Mouse (Mus musculus): ENCODE measurements at regions not wholly inside any gene's neighbourhood (a gene's known extent, or its start where the extent isn't known, plus 50 kb on each side); places are given as distances from the start of the nearest gene placed in this dataset.
"Not testable (repeated sequence)": the region's sequence is repeated elsewhere in the genome, so short reads cannot be mapped to it uniquely, and the experiment has no call there.

GRCm38 (mm10) chr14:86599511-86599910 is 541.5 kb downstream of the Diaph3 start:
- Histone ChIP-seq H3K4me2 (ENCODE audit: low read depth, low read length) (no peak overlapping the region), H3K9ac (ENCODE audit: low read depth, low read length) (no peak overlapping the region), H3K9me3 (ENCODE audit: control insufficient read depth, low read length) (no peaks in the 10 kb centered on the region), H3K4me1 (ENCODE audit: control insufficient read depth, insufficient read depth, low read length) (no peaks in the 10 kb centered on the region), H3K4me3 (ENCODE audit: low read length) (no peak overlapping the region), H3K27me3 (replicated peaks; ENCODE audit: control insufficient read depth, insufficient read depth, low read length) (no peaks in the 10 kb centered on the region), H3K36me3 (ENCODE audit: control insufficient read depth, insufficient read depth, low read length) (no peaks in the 10 kb centered on the region), H3K27ac (ENCODE audit: low read length) (no peak overlapping the region)
- WGBS = 71% methylated on average over 3 of the region's 3 CpGs
- no peak for ATAC-seq

GRCm38 (mm10) chr14:86588525-86588924 is 552.5 kb downstream of the Diaph3 start:
- Histone ChIP-seq H3K36me3 (ENCODE audit: control insufficient read depth, insufficient read depth, low read length) (no peaks in the 10 kb centered on the region), H3K27me3 (replicated peaks; ENCODE audit: control insufficient read depth, insufficient read depth, low read length) (no peaks in the 10 kb centered on the region), H3K4me1 (ENCODE audit: control insufficient read depth, insufficient read depth, low read length) (no peaks in the 10 kb centered on the region), H3K9me3 (ENCODE audit: control insufficient read depth, low read length) (no peaks in the 10 kb centered on the region), H3K4me2 (ENCODE audit: low read depth, low read length) (no peak overlapping the region), H3K9ac (ENCODE audit: low read depth, low read length) (no peak overlapping the region), H3K27ac (ENCODE audit: low read length) (no peak overlapping the region), H3K4me3 (ENCODE audit: low read length) (no peak overlapping the region)
- no peak for ATAC-seq
- 81% methylated on average over 2 of the region's 2 CpGs for WGBS

DNA sequence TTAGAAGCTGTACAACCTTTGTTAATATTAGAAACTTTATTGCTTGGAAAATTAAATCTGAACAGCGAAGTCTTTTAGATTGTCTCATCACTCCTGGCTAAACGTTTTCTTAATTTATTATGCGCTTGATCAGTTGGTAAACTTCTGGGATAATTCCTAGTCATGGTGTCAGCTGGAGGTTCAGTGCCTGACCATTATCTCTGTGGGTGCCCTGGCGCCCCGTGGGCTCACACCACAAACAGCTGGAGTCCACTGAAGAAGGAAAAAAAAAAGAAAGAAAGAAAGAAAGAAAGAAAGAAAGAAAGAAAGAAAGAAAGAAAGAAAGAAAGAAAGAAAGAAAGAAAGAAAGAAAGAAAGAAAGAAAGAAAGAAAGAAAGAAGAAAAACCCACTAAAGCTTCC is 555.1 kb downstream of the Diaph3 start:
- H3K36me3 ChIP-seq (ENCODE audit: control insufficient read depth, insufficient read depth, low read length); H3K9me3 ChIP-seq (ENCODE audit: control insufficient read depth, low read length); H3K27me3 ChIP-seq (replicated peaks; ENCODE audit: control insufficient read depth, insufficient read depth, low read length); ATAC-seq; H3K27ac ChIP-seq (ENCODE audit: low read length); H3K4me3 ChIP-seq (ENCODE audit: low read length); H3K9ac ChIP-seq (ENCODE audit: low read depth, low read length); H3K4me1 ChIP-seq (ENCODE audit: control insufficient read depth, insufficient read depth, low read length); H3K4me2 ChIP-seq (ENCODE audit: low read depth, low read length): not testable (repeated sequence)
- WGBS = 62% methylated on average over 5 of the region's 5 CpGs

DNA sequence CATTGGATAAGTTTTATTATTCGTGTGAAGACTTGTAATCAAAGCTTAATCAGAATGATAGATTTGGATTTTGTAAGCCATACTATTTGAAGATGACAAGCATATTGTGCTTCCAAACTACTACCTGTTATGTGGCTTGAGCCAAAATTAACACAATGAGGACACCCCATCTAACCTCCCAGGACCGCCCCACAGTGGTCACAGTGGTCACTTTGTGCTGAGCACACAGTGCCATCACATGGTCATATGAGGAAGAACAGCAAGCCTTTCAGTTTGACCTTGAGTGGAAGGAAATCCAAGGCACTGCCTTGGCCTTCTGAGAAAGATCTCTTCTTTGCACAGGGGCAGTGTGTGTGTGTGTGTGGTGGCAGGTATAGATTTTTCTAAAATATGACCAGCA is 578.3 kb downstream of the Diaph3 start:
- H3K9me3 ChIP-seq (ENCODE audit: control insufficient read depth, low read length) = no peaks in the 10 kb centered on the region
- H3K36me3 ChIP-seq (ENCODE audit: control insufficient read depth, insufficient read depth, low read length) = no peaks in the 10 kb centered on the region
- no peaks in the 10 kb centered on the region for H3K4me1 ChIP-seq (ENCODE audit: control insufficient read depth, insufficient read depth, low read length)
- H3K9ac ChIP-seq (ENCODE audit: low read depth, low read length) = no peak overlapping the region
- WGBS = 55% methylated on average over 2 of the region's 2 CpGs
- no peak overlapping the region for H3K27ac ChIP-seq (ENCODE audit: low read length)
- no peak overlapping the region for H3K4me3 ChIP-seq (ENCODE audit: low read length)
- H3K27me3 ChIP-seq (replicated peaks; ENCODE audit: control insufficient read depth, insufficient read depth, low read length) = no peaks in the 10 kb centered on the region
- no peak for ATAC-seq
- no peak overlapping the region for H3K4me2 ChIP-seq (ENCODE audit: low read depth, low read length)

GRCm38 (mm10) chr14:86537992-86538391 is 603.0 kb downstream of the Diaph3 start:
- Histone ChIP-seq H3K36me3 (ENCODE audit: control insufficient read depth, insufficient read depth, low read length) (no peaks in the 10 kb centered on the region), H3K9ac (ENCODE audit: low read depth, low read length) (no peak overlapping the region), H3K27ac (ENCODE audit: low read length) (no peak overlapping the region), H3K9me3 (ENCODE audit: control insufficient read depth, low read length) (no peaks in the 10 kb centered on the region), H3K27me3 (replicated peaks; ENCODE audit: control insufficient read depth, insufficient read depth, low read length) (no peaks in the 10 kb centered on the region), H3K4me2 (ENCODE audit: low read depth, low read length) (no peak overlapping the region), H3K4me3 (ENCODE audit: low read length) (no peak overlapping the region), H3K4me1 (ENCODE audit: control insufficient read depth, insufficient read depth, low read length) (no peaks in the 10 kb centered on the region)
- ATAC-seq = no peak
- WGBS = 72% methylated on average over 5 of the region's 5 CpGs

- Histone ChIP-seq H3K4me1 (ENCODE audit: control insufficient read depth, insufficient read depth, low read length) (no peaks in the 10 kb centered on the region), H3K4me2 (ENCODE audit: low read depth, low read length) (no peak overlapping the region)
- WGBS = 74% methylated on average over 1 of the region's 1 CpGs
Measured at GRCm38 (mm10) chr14:86536341-86537027, 604.6 kb downstream of the Diaph3 start.

GRCm38 (mm10) chr14:86510408-86510807 is 630.6 kb downstream of the Diaph3 start:
- H3K27ac ChIP-seq (ENCODE audit: low read length) = no peak overlapping the region
- H3K4me2 ChIP-seq (ENCODE audit: low read depth, low read length) = no peak overlapping the region
- no peaks in the 10 kb centered on the region for H3K36me3 ChIP-seq (ENCODE audit: control insufficient read depth, insufficient read depth, low read length)
- no peak overlapping the region for H3K4me3 ChIP-seq (ENCODE audit: low read length)
- no peak for ATAC-seq
- no peak overlapping the region for H3K9ac ChIP-seq (ENCODE audit: low read depth, low read length)
- H3K4me1 ChIP-seq (ENCODE audit: control insufficient read depth, insufficient read depth, low read length) = no peaks in the 10 kb centered on the region
- no peaks in the 10 kb centered on the region for H3K9me3 ChIP-seq (ENCODE audit: control insufficient read depth, low read length)
- H3K27me3 ChIP-seq (replicated peaks; ENCODE audit: control insufficient read depth, insufficient read depth, low read length) = no peaks in the 10 kb centered on the region
- 91% methylated on average over 9 of the region's 9 CpGs for WGBS

More at GRCm38 (mm10) chr14:86536341-86537027, 604.6 kb downstream of the Diaph3 start:
- H3K27ac ChIP-seq (ENCODE audit: low read length) = no peak overlapping the region
- H3K27me3 ChIP-seq (replicated peaks; ENCODE audit: control insufficient read depth, insufficient read depth, low read length) = no peaks in the 10 kb centered on the region
- no peak for ATAC-seq
- no peaks in the 10 kb centered on the region for H3K9me3 ChIP-seq (ENCODE audit: control insufficient read depth, low read length)
- H3K4me3 ChIP-seq (ENCODE audit: low read length) = no peak overlapping the region
- H3K36me3 ChIP-seq (ENCODE audit: control insufficient read depth, insufficient read depth, low read length) = no peaks in the 10 kb centered on the region
- no peak overlapping the region for H3K9ac ChIP-seq (ENCODE audit: low read depth, low read length)

DNA sequence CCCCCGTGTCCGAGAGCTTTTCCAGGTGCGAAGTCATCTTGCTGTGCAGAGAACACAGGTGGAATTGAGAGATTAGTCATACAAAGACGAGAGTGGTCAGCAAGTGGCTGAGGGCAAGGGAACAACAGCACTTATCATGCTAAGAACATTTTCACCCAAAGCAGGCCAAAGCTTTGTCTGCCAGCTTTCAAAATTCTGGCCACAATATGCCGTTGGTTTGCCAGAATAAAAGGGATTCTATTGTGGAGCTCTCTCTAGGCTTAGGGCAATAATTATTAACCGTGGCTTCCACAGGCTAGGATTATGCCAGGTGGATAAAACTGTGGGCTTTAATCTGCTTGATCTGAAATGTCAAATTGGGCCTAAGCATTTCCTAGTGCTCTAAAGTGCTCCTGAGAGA is 631.3 kb downstream of the Diaph3 start:
- no peaks in the 10 kb centered on the region for H3K36me3 ChIP-seq (ENCODE audit: control insufficient read depth, insufficient read depth, low read length)
- 89% methylated on average over 6 of the region's 6 CpGs for WGBS
- no peak for ATAC-seq

GRCm38 (mm10) chr14:86506286-86506685 is 634.7 kb downstream of the Diaph3 start:
- 80% methylated on average over 6 of the region's 6 CpGs for WGBS
- Histone ChIP-seq H3K27ac (ENCODE audit: low read length) (no peak overlapping the region), H3K9ac (ENCODE audit: low read depth, low read length) (no peak overlapping the region), H3K4me3 (ENCODE audit: low read length) (no peak overlapping the region), H3K36me3 (ENCODE audit: control insufficient read depth, insufficient read depth, low read length) (no peaks in the 10 kb centered on the region), H3K4me1 (ENCODE audit: control insufficient read depth, insufficient read depth, low read length) (no peaks in the 10 kb centered on the region), H3K27me3 (replicated peaks; ENCODE audit: control insufficient read depth, insufficient read depth, low read length) (no peaks in the 10 kb centered on the region), H3K4me2 (ENCODE audit: low read depth, low read length) (no peak overlapping the region), H3K9me3 (ENCODE audit: control insufficient read depth, low read length) (no peaks in the 10 kb centered on the region)
- no peak for ATAC-seq

More for the DNA sequence above, 631.3 kb downstream of the Diaph3 start:
- H3K9ac ChIP-seq (ENCODE audit: low read depth, low read length) = no peak overlapping the region
- no peak overlapping the region for H3K27ac ChIP-seq (ENCODE audit: low read length)
- no peak overlapping the region for H3K4me2 ChIP-seq (ENCODE audit: low read depth, low read length)
- H3K4me1 ChIP-seq (ENCODE audit: control insufficient read depth, insufficient read depth, low read length) = no peaks in the 10 kb centered on the region
- no peaks in the 10 kb centered on the region for H3K27me3 ChIP-seq (replicated peaks; ENCODE audit: control insufficient read depth, insufficient read depth, low read length)
- H3K4me3 ChIP-seq (ENCODE audit: low read length) = no peak overlapping the region
- no peaks in the 10 kb centered on the region for H3K9me3 ChIP-seq (ENCODE audit: control insufficient read depth, low read length)

- H3K4me3 ChIP-seq (ENCODE audit: low read length) = no peak overlapping the region
- no peak for ATAC-seq
- no peaks in the 10 kb centered on the region for H3K9me3 ChIP-seq (ENCODE audit: control insufficient read depth, low read length)
- H3K9ac ChIP-seq (ENCODE audit: low read depth, low read length) = no peak overlapping the region
- H3K36me3 ChIP-seq (ENCODE audit: control insufficient read depth, insufficient read depth, low read length) = no peaks in the 10 kb centered on the region
- WGBS = 88% methylated on average over 4 of the region's 4 CpGs
- no peak overlapping the region for H3K27ac ChIP-seq (ENCODE audit: low read length)
- H3K27me3 ChIP-seq (replicated peaks; ENCODE audit: control insufficient read depth, insufficient read depth, low read length) = no peaks in the 10 kb centered on the region
- H3K4me2 ChIP-seq (ENCODE audit: low read depth, low read length) = no peak overlapping the region
- no peaks in the 10 kb centered on the region for H3K4me1 ChIP-seq (ENCODE audit: control insufficient read depth, insufficient read depth, low read length)
Measured at GRCm38 (mm10) chr14:86490826-86491225, 650.2 kb downstream of the Diaph3 start.
